Mouse (Mus musculus) hindbrain, embryonic 13.5 days (tissue): ENCODE data around the gene Klhl3. TPM values are rescaled to one million over a fixed set of nuclear protein-coding genes. Genes with fewer than 3 reads are reported as not detected.

Experiments
- ATAC-seq: fragments of 200-750 bp; cut with Nextera tagmentation; 2 replicates; pipeline ENCODE4 v1.8.0; 2017; ENCODE audit warnings: moderate TSS enrichment; ENCODE audit not compliant: low FRiP score
- H3K27ac ChIP-seq: fragments of 300-500 bp; sonication (generic); 2 replicates; pipeline ENCODE4 v1.5.1; 2015; ENCODE audit warnings: inconsistent platforms, mild to moderate bottlenecking, moderate library complexity
- H3K27me3 ChIP-seq: fragments of 300-500 bp; sonication (generic); 2 replicates; pipeline ENCODE4 v1.6.1; 2015; ENCODE audit warnings: mild to moderate bottlenecking, inconsistent platforms
- H3K36me3 ChIP-seq: fragments of 300-500 bp; sonication (generic); 2 replicates; pipeline ENCODE4 v1.6.1; 2015; ENCODE audit warnings: mild to moderate bottlenecking, inconsistent platforms
- H3K4me1 ChIP-seq: fragments of 300-500 bp; sonication (generic); replicated peaks from 2 replicates; pipeline ENCODE4 v1.6.1; 2015; ENCODE audit warnings: inconsistent platforms
- H3K4me2 ChIP-seq: fragments of 300-500 bp; sonication (generic); 2 replicates; pipeline ENCODE4 v1.6.1; 2015; ENCODE audit warnings: inconsistent platforms, mild to moderate bottlenecking, moderate library complexity
- H3K4me3 ChIP-seq: fragments of 300-500 bp; sonication (generic); 2 replicates; pipeline ENCODE4 v1.5.1; 2015; ENCODE audit warnings: mild to moderate bottlenecking, inconsistent platforms
- H3K9ac ChIP-seq: fragments of 300-500 bp; sonication (generic); 2 replicates; pipeline ENCODE4 v1.6.1; 2015; ENCODE audit warnings: mild to moderate bottlenecking, inconsistent platforms
- H3K9me3 ChIP-seq: fragments of 300-500 bp; sonication (generic); 2 replicates; pipeline ENCODE4 v1.6.1; 2016; ENCODE audit warnings: inconsistent platforms
- WGBS: fragments of 180-500 bp; shearing (Covaris S2); methylation state at CpG from one replicate; pipeline ENCODE4 v1.1.7; 2015; 5-methylcytosine and 5-hydroxymethylcytosine counted together
- polyA plus RNA-seq: library from polyadenylated mRNA; unstranded; fragments of >200 nt; fragmentation: Nextera tagmentation; extraction: Ambion mirVana; gene quantifications from 2 replicates; pipeline ENCODE4 v1.2.1, GENCODE M21; 2015

Gene Klhl3
- polyA plus RNA-seq, 1 experiment from 2014 or later, result 11.5 TPM

- H3K27ac ChIP-seq, result no peak overlapping the region
- no peak for ATAC-seq
- no peak overlapping the region for H3K9ac ChIP-seq
- H3K4me3 ChIP-seq, result no peak overlapping the region
- H3K9me3 ChIP-seq, result 0 out of 2 replicates have a peak, but pooled peaks cover 6% of the 10 kb centered on the region
- H3K36me3 ChIP-seq, result peaks cover 7% of the 10 kb centered on the region; the same call in 1 of the 2 replicates
- H3K4me2 ChIP-seq, result no peak overlapping the region
- H3K27me3 ChIP-seq, result no peaks in the 10 kb centered on the region
- peaks cover 13% of the 10 kb centered on the region for H3K4me1 ChIP-seq
- 53% methylated on average over 4 of the region's 4 CpGs for WGBS
These were observed 59.8 kb downstream of the Klhl3 start for GRCm38 (mm10) chr13:58053628-58054027.

GRCm38 (mm10) chr13:58051654-58052053, 61.7 kb downstream of the Klhl3 start:
- Histone ChIP-seq H3K27ac (no peak overlapping the region), H3K36me3 (peaks cover 15% of the 10 kb centered on the region), H3K27me3 (no peaks in the 10 kb centered on the region), H3K9me3 (peaks cover 8% of the 10 kb centered on the region; the same call in 1 of the 2 replicates), H3K4me3 (no peak overlapping the region), H3K9ac (no peak overlapping the region), H3K4me2 (no peak overlapping the region), H3K4me1 (no peaks in the 10 kb centered on the region)
- ATAC-seq, result no peak
- 87% methylated on average over 10 of the region's 10 CpGs for WGBS

- Histone ChIP-seq H3K9me3 (peaks cover 5% of the 10 kb centered on the region; the same call in 1 of the 2 replicates), H3K4me1 (no peaks in the 10 kb centered on the region), H3K27ac (no peak overlapping the region), H3K27me3 (no peaks in the 10 kb centered on the region), H3K36me3 (peaks cover 14% of the 10 kb centered on the region), H3K9ac (no peak overlapping the region), H3K4me2 (no peak overlapping the region), H3K4me3 (no peak overlapping the region)
- 57% methylated on average over 7 of the region's 7 CpGs for WGBS
- ATAC-seq, result no peak
These were observed 62.1 kb downstream of the Klhl3 start for GRCm38 (mm10) chr13:58051251-58051650.

- H3K27ac ChIP-seq, result no peak overlapping the region
- 79% methylated on average over 5 of the region's 5 CpGs for WGBS
- H3K27me3 ChIP-seq, result no peaks in the 10 kb centered on the region
- no peaks in the 10 kb centered on the region for H3K4me1 ChIP-seq
- peaks cover 5% of the 10 kb centered on the region; the same call in 1 of the 2 replicates for H3K9me3 ChIP-seq
- H3K36me3 ChIP-seq, result peaks cover 23% of the 10 kb centered on the region
- no peak overlapping the region for H3K9ac ChIP-seq
- no peak overlapping the region for H3K4me3 ChIP-seq
- no peak overlapping the region for H3K4me2 ChIP-seq
- ATAC-seq, result no peak
These were observed 64.3 kb downstream of the Klhl3 start for GRCm38 (mm10) chr13:58049121-58049520.

GRCm38 (mm10) chr13:58048076-58048475, 65.3 kb downstream of the Klhl3 start:
- H3K27ac ChIP-seq, result no peak overlapping the region
- no peak for ATAC-seq
- 91% methylated on average over 3 of the region's 3 CpGs for WGBS

GRCm38 (mm10) chr13:58046178-58046577, 67.2 kb downstream of the Klhl3 start:
- Histone ChIP-seq H3K4me3 (no peak overlapping the region), H3K4me1 (no peaks in the 10 kb centered on the region), H3K27me3 (no peaks in the 10 kb centered on the region), H3K9me3 (peaks cover 5% of the 10 kb centered on the region; the same call in 1 of the 2 replicates), H3K9ac (no peak overlapping the region), H3K36me3 (peaks cover 35% of the 10 kb centered on the region), H3K27ac (no peak overlapping the region), H3K4me2 (no peak overlapping the region)
- 94% methylated on average over 7 of the region's 7 CpGs for WGBS
- ATAC-seq, result no peak

More at GRCm38 (mm10) chr13:58048076-58048475, 65.3 kb downstream of the Klhl3 start:
- Histone ChIP-seq H3K27me3 (no peaks in the 10 kb centered on the region), H3K4me3 (no peak overlapping the region), H3K9me3 (peaks cover 5% of the 10 kb centered on the region; the same call in 1 of the 2 replicates), H3K9ac (no peak overlapping the region), H3K4me2 (no peak overlapping the region), H3K4me1 (no peaks in the 10 kb centered on the region), H3K36me3 (peaks cover 29% of the 10 kb centered on the region)

GRCm38 (mm10) chr13:58045278-58045677, 68.1 kb downstream of the Klhl3 start:
- no peaks in the 10 kb centered on the region for H3K4me1 ChIP-seq
- no peak overlapping the region for H3K27ac ChIP-seq
- ATAC-seq, result no peak
- no peak overlapping the region for H3K4me2 ChIP-seq
- H3K36me3 ChIP-seq, result peaks cover 44% of the 10 kb centered on the region
- H3K27me3 ChIP-seq, result no peaks in the 10 kb centered on the region
- WGBS, result 56% methylated on average over 4 of the region's 4 CpGs
- peaks cover 5% of the 10 kb centered on the region; the same call in 1 of the 2 replicates for H3K9me3 ChIP-seq
- H3K9ac ChIP-seq, result no peak overlapping the region
- no peak overlapping the region for H3K4me3 ChIP-seq

- H3K27me3 ChIP-seq, result no peaks in the 10 kb centered on the region
- H3K4me3 ChIP-seq, result no peak overlapping the region
- H3K9ac ChIP-seq, result no peak overlapping the region
- no peak overlapping the region for H3K27ac ChIP-seq
- no peak overlapping the region for H3K4me2 ChIP-seq
- H3K36me3 ChIP-seq, result peaks cover 44% of the 10 kb centered on the region
- ATAC-seq, result no peak
- 96% methylated on average over 8 of the region's 8 CpGs for WGBS
- no peaks in the 10 kb centered on the region for H3K4me1 ChIP-seq
- H3K9me3 ChIP-seq, result peaks cover 5% of the 10 kb centered on the region; the same call in 1 of the 2 replicates
These were observed 70.1 kb downstream of the Klhl3 start for GRCm38 (mm10) chr13:58043278-58043677.

GRCm38 (mm10) chr13:58040112-58040511, 73.3 kb downstream of the Klhl3 start:
- H3K4me1 ChIP-seq, result no peaks in the 10 kb centered on the region
- no peak for ATAC-seq
- WGBS, result 82% methylated on average over 10 of the region's 10 CpGs

GRCm38 (mm10) chr13:58037506-58037905, 75.9 kb downstream of the Klhl3 start:
- Histone ChIP-seq H3K9me3 (no peaks in the 10 kb centered on the region), H3K27me3 (no peaks in the 10 kb centered on the region), H3K9ac (no peak overlapping the region), H3K27ac (no peak overlapping the region), H3K4me1 (no peaks in the 10 kb centered on the region), H3K4me3 (no peak overlapping the region), H3K36me3 (peaks cover 20% of the 10 kb centered on the region), H3K4me2 (no peak overlapping the region)
- 84% methylated on average over 8 of the region's 8 CpGs for WGBS
- ATAC-seq, result no peak

More at GRCm38 (mm10) chr13:58040112-58040511, 73.3 kb downstream of the Klhl3 start:
- H3K4me2 ChIP-seq, result no peak overlapping the region
- no peak overlapping the region for H3K9ac ChIP-seq
- H3K9me3 ChIP-seq, result no peaks in the 10 kb centered on the region
- no peaks in the 10 kb centered on the region for H3K27me3 ChIP-seq
- H3K36me3 ChIP-seq, result peaks cover 25% of the 10 kb centered on the region
- no peak overlapping the region for H3K27ac ChIP-seq
- H3K4me3 ChIP-seq, result no peak overlapping the region

- Histone ChIP-seq H3K27ac (no peak overlapping the region), H3K36me3 (peaks cover 9% of the 10 kb centered on the region), H3K4me1 (no peaks in the 10 kb centered on the region), H3K27me3 (no peaks in the 10 kb centered on the region), H3K9ac (no peak overlapping the region), H3K4me3 (no peak overlapping the region), H3K4me2 (no peak overlapping the region), H3K9me3 (no peaks in the 10 kb centered on the region)
- no peak for ATAC-seq
- 72% methylated on average over 10 of the region's 10 CpGs for WGBS
These were observed 77.8 kb downstream of the Klhl3 start for GRCm38 (mm10) chr13:58035470-58036156.

- WGBS, result 85% methylated on average over 3 of the region's 3 CpGs
- no peak for ATAC-seq
- H3K27me3 ChIP-seq, result no peaks in the 10 kb centered on the region
These were observed 78.4 kb downstream of the Klhl3 start for GRCm38 (mm10) chr13:58034985-58035384.

GRCm38 (mm10) chr13:58034507-58034906, 78.9 kb downstream of the Klhl3 start:
- ATAC-seq, result no peak
- 85% methylated on average over 6 of the region's 6 CpGs for WGBS
- no peak overlapping the region for H3K27ac ChIP-seq
- no peak overlapping the region for H3K9ac ChIP-seq
- H3K4me1 ChIP-seq, result no peaks in the 10 kb centered on the region
- no peaks in the 10 kb centered on the region for H3K27me3 ChIP-seq
- H3K9me3 ChIP-seq, result no peaks in the 10 kb centered on the region
- H3K4me3 ChIP-seq, result no peak overlapping the region
- no peak overlapping the region for H3K4me2 ChIP-seq
- H3K36me3 ChIP-seq, result peaks cover 12% of the 10 kb centered on the region

More at GRCm38 (mm10) chr13:58034985-58035384, 78.4 kb downstream of the Klhl3 start:
- Histone ChIP-seq H3K4me1 (no peaks in the 10 kb centered on the region), H3K4me3 (no peak overlapping the region), H3K36me3 (peaks cover 9% of the 10 kb centered on the region), H3K9me3 (no peaks in the 10 kb centered on the region), H3K9ac (no peak overlapping the region), H3K4me2 (no peak overlapping the region), H3K27ac (no peak overlapping the region)
